Mouse (Mus musculus) layer of hippocampus, adult 18-20 months (tissue): Measurements from ENCODE around the gene S100a2. TPM values are rescaled to one million over a fixed set of nuclear protein-coding genes. Genes with fewer than 3 reads are reported as not detected.

Experiments
- DNase-seq, 2 experiments: peaks; one replicate each; pipeline ENCODE4 v3.0.0; 2022; ENCODE audit warnings: low spot score in 2 of 2
- total RNA-seq, 2 experiments: library from RNA; stranded (reverse); gene quantifications; 2 replicates each; pipeline ENCODE4 v1.2.3; 2021

The S100a2 gene
- total RNA-seq, 2 experiments from 2014 or later, result not detected

DNA sequence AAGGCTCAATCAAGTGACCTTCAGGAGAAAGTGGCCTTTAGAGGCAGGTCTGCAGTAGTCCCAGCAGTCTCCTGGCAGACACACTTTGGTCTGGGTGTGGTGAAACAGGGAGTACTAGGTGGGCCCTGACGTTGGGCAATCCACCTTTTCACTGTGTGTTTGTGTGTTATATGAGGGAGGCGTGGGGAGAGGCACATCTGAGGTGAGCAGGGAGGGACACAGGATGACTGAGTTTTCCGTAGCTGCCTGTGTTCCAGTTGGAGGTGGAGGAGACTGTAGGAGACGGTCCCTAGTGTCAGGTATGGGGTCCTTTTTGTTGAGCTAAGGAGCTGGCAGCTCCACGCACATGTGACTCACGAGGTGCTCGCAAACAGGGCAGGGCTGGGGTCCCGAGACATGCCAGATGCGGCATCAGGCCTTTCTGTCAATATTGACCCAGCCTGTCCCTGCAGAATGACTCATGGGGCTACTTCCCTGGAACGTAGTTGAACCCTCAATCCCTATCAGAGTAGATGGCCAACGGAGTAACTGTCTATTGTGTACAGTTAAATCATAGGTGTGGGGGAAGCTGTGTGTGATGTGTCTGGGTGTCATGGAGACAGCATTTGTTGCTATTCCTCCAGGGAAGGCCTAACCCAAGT, 24.7 kb downstream of the S100a2 start:
- DNase-seq, result no peak

- DNase-seq, result peak; percentile 62 to 83
These were observed 25.4 kb downstream of the S100a2 start for GRCm38 (mm10) chr3:90615415-90615814.

DNA sequence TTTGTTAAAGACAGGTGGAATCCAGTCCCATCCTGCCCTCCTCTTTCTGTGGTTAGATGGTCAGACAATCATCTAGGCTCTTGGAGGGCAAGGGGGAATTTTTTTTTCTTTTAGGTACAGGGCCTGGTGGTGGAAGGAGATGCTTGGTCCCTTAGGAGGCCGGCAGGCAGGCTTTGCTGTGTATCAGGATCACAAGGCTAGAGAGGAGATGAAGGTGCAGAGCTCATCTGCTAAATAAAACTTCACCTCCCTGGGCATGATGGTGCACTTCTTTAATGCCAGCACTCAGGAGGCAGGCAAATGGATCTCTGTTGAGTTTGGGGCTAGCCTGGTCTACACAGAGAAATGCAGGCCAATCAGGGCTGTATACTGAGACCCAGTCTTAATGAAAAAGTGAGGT, 25.9 kb downstream of the S100a2 start:
- no peak for DNase-seq

DNA sequence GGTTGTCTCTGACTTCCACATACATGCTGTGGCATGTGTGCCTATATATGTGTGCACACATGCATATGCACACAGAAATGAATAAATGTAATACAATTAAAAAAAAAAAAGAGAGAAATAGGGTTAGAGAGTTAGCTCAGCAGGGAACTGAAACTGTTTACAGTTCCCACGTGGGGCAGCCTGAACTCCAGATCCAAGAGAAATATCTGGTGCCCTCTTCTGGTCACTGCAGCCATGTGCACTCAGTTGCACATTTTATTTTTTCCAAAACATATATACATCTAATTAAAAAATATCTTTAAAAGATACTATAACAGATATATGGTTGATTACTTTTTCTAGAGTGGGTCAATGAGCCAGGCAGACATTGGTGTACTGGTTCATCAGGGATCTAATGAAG, 27.5 kb downstream of the S100a2 start:
- DNase-seq, result no peak

DNA sequence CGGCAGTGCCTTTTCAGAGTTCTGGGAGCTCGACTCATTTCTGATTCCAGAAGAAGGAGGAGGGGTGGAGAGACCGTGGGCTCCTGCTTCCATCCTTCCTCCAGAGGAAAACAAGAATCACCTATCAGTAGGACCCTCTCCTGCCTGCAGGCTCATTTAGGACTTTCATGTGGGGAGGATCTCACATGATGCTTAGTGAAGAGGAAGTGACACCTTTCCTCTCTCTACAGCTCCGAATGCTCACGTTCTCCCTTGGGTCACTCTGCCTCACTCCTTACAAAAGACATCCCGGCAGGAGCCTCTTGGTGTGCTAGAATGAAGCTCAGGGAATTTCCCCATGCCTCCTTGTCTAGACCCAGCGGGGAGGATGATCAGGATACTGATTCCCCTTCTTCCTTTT, 31.5 kb downstream of the S100a2 start:
- no peak for DNase-seq

DNA sequence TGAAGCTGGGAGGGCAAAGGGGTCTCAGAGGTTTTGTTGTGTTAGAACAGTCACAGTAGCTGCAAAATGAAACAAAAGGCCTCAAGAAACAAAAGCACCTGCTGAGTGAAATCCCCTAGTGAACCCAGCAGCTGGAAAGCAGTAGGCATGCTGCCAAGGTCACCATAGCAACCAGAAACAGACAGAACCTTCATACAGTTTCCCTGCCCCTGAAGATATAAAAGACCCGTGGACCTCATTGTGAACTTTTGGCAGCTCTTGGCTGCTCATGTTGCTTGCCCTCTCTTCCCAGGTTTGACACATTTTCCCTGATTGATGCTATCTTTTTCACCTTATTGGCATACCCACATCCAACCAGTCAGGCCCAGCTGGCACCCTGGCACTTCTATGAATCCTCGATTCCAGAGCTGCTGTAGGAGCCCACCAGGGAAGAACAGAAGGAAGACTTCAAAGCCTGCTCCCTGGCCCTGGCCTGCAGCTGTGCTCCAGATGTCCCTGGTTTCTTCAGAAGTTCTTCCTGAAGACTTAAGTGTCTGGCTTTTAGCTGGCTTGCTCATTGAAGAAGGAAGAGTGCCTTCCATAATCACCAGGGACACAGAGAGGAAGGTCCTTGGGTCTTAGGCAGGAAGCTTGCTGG, 33.5 kb downstream of the S100a2 start:
- peak in 1 of 2 experiments; percentile 35 for DNase-seq

GRCm38 (mm10) chr3:90625496-90625895, 35.4 kb downstream of the S100a2 start:
- DNase-seq, result no peak

DNA sequence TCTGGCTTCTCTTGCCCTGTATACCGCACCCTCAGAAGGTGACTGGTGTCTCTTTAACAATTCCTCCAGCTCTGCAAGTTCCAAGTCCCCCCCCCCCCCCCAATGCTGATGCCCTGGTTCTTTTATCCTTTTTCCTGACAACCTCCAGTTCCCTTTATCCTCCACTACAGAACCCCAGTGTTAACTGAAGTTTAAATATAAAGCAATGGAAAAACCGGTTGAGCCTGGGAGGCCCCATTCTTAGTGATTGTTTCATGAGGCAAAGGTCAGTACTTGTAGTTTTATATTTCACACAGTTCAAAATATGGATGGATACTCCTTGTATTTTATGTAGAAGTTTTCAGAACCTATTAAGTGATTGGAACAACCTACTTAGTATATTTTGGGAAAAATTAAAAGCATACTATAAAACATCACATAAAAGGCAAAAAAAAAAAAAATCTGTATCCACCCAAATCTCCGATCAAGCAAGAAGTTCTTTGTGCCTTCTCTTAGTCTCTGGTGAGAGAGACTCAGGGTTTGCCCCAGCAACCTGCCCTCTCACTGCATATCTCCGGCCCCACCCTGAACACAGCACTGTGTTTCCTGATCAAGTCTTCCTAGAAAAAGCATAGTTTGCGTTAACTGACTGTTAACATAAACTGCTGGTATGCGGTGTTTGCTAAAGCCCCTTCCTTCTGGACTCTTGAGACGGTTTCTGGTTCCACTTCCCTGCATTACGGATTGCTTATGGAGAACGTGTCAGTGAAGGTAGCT, 36.4 kb downstream of the S100a2 start:
- DNase-seq, result no peak

DNA sequence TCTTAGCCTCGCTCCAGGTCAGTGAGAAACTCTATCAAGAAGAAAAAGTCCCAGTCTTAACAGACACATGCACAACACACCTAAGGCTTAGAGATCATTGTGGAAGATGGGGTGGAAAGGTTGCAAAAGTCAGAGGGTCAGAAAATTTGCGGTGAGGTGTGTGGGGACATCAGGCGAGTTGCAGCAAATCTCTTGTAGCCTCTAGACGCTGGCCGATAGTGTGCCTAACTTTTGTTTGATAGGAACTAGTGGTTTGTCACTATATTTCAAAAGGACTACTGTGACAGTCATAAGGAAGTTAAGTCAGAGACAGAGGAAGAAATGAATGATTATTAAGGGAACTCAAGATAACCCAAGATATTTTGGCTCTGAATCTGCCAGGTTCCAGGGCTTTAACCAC, 37.3 kb downstream of the S100a2 start:
- no peak for DNase-seq

DNA sequence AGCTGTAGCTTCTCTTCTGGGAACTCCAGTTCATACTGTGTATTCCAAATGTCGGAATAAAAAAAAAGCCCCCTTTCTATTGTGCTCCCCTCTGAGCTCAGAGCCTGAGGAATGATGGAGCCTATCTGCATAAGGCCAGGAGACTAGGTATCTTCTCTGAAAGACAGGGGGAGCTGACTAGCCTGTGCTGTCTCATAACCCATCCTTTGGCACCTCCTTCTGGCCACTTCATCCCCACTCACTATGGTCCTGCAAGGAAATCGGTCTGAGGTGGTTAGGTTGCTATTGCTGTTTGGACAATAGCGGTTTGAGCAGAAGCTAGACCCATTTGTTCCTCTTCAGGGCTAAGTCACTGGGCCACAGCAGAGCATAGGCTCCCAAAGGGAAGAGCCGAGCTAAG, 37.8 kb downstream of the S100a2 start:
- DNase-seq, result no peak

DNA sequence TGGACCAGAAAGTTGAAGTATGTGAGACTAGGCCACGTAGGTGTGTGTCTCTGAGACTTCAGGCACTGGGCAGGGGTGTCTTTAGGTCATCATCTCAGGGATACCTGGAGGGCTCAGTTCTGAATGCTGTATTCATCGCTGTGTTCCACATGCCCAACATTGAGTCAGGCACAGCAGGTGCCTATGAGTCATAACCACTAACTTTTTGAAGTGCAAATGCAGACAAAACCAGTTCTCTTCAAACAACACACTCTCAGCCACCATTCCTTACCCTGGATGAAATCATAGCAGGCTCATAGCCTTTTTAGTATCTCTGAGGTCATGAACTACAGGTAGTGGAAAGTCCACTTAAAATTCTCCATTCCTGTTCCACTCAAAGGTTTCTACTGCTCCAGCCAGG, 39.3 kb downstream of the S100a2 start:
- no peak for DNase-seq

GRCm38 (mm10) chr3:90631984-90632383, 41.9 kb downstream of the S100a2 start:
- DNase-seq, result no peak

DNA sequence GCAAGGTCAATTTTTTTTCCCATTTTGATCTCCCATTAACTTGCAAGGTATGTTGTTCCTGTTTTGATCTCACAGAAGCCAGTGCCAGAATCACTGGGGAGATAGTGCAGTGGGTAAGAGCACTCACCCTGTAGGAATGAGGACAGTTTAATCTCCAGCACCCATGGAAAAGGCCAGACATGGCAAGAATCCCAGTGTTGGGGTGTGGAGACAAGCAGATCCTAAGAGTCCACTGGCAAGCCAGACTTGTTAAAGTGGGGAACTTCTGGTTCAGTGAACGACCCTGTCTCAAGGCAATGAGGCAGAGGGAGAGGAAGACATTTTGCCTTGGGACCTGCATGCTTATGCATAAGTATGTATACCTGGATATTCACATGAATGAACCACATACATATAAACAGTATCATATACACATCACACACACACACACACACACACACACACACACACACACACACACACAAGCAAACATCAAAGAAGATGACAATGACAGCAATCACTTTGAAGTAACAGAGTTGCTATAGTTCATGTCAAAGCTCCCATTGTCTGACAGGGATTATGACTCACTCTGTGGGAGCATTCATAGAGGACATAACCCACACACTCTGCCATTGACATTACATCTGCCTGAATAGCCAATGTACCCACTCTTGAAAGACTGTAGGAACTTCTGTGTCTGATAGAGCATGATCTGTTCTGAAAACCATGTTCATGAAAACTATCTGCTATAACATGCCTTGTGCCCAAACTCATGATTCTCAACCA, 48.6 kb downstream of the S100a2 start:
- DNase-seq, result no peak

DNA sequence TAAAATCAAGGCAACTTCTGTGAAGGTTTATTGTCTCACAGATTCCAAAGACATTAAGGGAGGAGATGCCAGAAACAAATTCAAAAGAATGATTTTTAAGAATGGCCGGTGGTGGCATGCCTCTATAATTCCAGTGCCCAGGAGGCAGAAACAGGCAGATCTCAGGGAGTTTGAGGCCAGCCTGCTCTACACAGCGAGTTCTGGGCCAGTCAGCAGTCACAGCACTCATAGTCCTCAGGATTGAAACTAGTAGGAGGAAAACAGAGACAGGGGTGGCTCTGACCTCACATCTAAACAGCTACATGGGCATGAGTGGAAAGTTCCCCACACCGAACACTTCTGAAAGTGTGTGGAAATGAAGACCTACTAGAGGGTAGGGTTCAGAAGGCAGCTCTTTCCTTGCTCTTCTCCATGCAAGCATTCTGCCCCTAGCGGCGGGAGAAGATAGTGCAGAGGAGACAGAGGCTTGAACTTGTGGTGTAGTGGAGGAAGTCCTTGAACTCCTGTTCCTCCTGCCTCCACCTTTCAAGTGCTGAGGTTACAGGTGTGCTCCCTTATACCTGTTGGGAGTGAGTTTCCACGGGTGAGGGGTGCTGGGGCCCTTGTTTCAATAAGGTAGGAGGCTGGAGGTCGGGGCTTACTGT, 49.6 kb downstream of the S100a2 start:
- DNase-seq, result no peak

- no peak for DNase-seq
These were observed 50.9 kb downstream of the S100a2 start for GRCm38 (mm10) chr3:90640981-90641380.

Other genes starting within 250 kb of the S100a2 start
- 10 to 100 TPM; 12.3 to 12.7 TPM for gene Slc27a3, start 200.3 kb upstream of the S100a2 start, total RNA-seq
- gene Ints3, start 156.6 kb upstream of the S100a2 start, total RNA-seq, result 10 to 100 TPM; 65.1 to 68.4 TPM
- gene Npr1, start 124.4 kb upstream of the S100a2 start, total RNA-seq, result 1 to 10 TPM; 5.7 to 5.9 TPM
- gene Ilf2, start 114.1 kb upstream of the S100a2 start, total RNA-seq, result 10 to 100 TPM; 83.1 to 84.0 TPM
- gene Snapin, start 99.2 kb upstream of the S100a2 start, total RNA-seq, result 10 to 100 TPM; 58.7 to 59.6 TPM
- 100 to 1,000 TPM; 148 TPM for gene Chtop, start 80.7 kb upstream of the S100a2 start, total RNA-seq
- gene S100a1, start 75.9 kb upstream of the S100a2 start, total RNA-seq, result 100 to 1,000 TPM in 1 of 2 experiments, 10 to 100 TPM in 1; 91.3 to 102 TPM
- gene S100a13, start 75.8 kb upstream of the S100a2 start, total RNA-seq, result 10 to 100 TPM; 19.4 to 21.3 TPM
- 1 to 10 TPM in 1 of 2 experiments, under 1 TPM in 1; 0.62 to 1.5 TPM for gene S100a14, start 63.4 kb upstream of the S100a2 start, total RNA-seq
- 10 to 100 TPM; 91.1 to 93.7 TPM for gene S100a16, start 53.0 kb upstream of the S100a2 start, total RNA-seq
- under 1 TPM in 1 of 2 experiments, not detected in 1; 0.41 TPM for gene S100a3, start 29.7 kb upstream of the S100a2 start, total RNA-seq
- 1 to 10 TPM in 1 of 2 experiments, not detected in 1; 1.4 TPM for gene Gm42674, start 11.7 kb downstream of the S100a2 start, total RNA-seq
- 1 to 10 TPM; 2.9 to 5.3 TPM for gene S100a4, start 13.5 kb downstream of the S100a2 start, total RNA-seq
- 1 to 10 TPM in 1 of 2 experiments, not detected in 1; 1.5 TPM for gene S100a5, start 18.3 kb downstream of the S100a2 start, total RNA-seq
- gene S100a6, start 22.6 kb downstream of the S100a2 start, total RNA-seq, result 10 to 100 TPM; 23.5 to 24.6 TPM
- gene S100a7a, start 63.8 kb downstream of the S100a2 start, total RNA-seq, result under 1 TPM in 1 of 2 experiments, not detected in 1; 0.25 TPM
- gene S100a8, start 78.7 kb downstream of the S100a2 start, total RNA-seq, result not detected
- not detected for gene S100a9, start 105.5 kb downstream of the S100a2 start, total RNA-seq
- gene Pglyrp4, start 136.7 kb downstream of the S100a2 start, total RNA-seq, result not detected
- not detected for gene Gm5849, start 187.6 kb downstream of the S100a2 start, total RNA-seq